Mouse (Mus musculus): ENCODE results near the gene Uchl1.

GRCm38 (mm10) chr5:66643260-66643659 is 32.6 kb upstream of the Uchl1 start:
- TF ChIP-seq CTCF (IDR thresholded peaks at IDR 0.05) (no peak), POLR2A (IDR thresholded peaks at IDR 0.05; ENCODE audit: insufficient read depth, low read depth, low read length) (no peak), EP300 (IDR thresholded peaks at IDR 0.05; ENCODE audit: insufficient read depth, low read depth, low read length) (no peak)
